Comparison of ENCODE assay signal across 14 mouse cellular contexts in genomic region chr6:48706130-48706529, GRCm38 (mm10). TPM values are rescaled to one million over a fixed set of nuclear protein-coding genes. Genes with fewer than 3 reads are reported as not detected.
A peak's percentile ranks its signal among the peaks of the same experiment; 100 is the strongest.
DNase-seq lines count a peak whose midpoint lies in the region; ATAC-seq and TF ChIP-seq lines count a peak whose summit lies in the region.
"Had no signal": no experiment of that assay in that cellular context is flagged by ENCODE, and none has a peak within 500 bp of the region (broad histone marks: within the 10 kb centered on the region; RNA-seq: fewer than 3 reads in every experiment).

No protein-coding gene starts in this region.

- no peak overlapping the region for H3K9ac ChIP-seq in kidney, embryonic 14.5 days (ENCODE audit: low read depth, low read length)
- H3K9ac ChIP-seq in hindbrain, embryonic 11.5 days (ENCODE audit: low read depth, low read length), result no peak overlapping the region
- H3K9ac ChIP-seq: hindbrain, embryonic 12.5 days; limb, embryonic 12.5 days had no signal

- 0 out of 2 replicates have a peak overlapping the region, but pooled peaks have one; percentile 1 for H3K27ac ChIP-seq in kidney, embryonic 14.5 days (ENCODE audit: low read depth, low read length)
- peak overlapping the region; percentile 82 for H3K27ac ChIP-seq in thymus, adult 2 months (ENCODE audit: control insufficient read depth, insufficient read depth, low read length)
- H3K27ac ChIP-seq in hindbrain, embryonic 11.5 days (ENCODE audit: low read depth, low read length), result no peak overlapping the region
- H3K27ac ChIP-seq: hindbrain, embryonic 12.5 days; limb, embryonic 12.5 days had no signal

- H3K36me3 ChIP-seq in kidney, embryonic 14.5 days (ENCODE audit: control insufficient read depth, insufficient read depth, low read length), result no peaks in the 10 kb centered on the region
- peaks cover 43% of the 10 kb centered on the region for H3K36me3 ChIP-seq in thymus, adult 2 months (ENCODE audit: control insufficient read depth, insufficient read depth, low read length)
- H3K36me3 ChIP-seq in hindbrain, embryonic 11.5 days (ENCODE audit: control insufficient read depth, insufficient read depth, low read length), result no peaks in the 10 kb centered on the region
- H3K36me3 ChIP-seq: G1E; hindbrain, embryonic 12.5 days; limb, embryonic 12.5 days had no signal

- TF ChIP-seq CTCF in thymus, adult 2 months (IDR thresholded peaks at IDR 0.05; ENCODE audit: borderline replicate concordance, control insufficient read depth, extremely low read depth, insufficient read depth, low read length, poor library complexity), result no peak

- no peak for TF ChIP-seq POLR2A in thymus, adult 2 months (IDR thresholded peaks at IDR 0.05; ENCODE audit: control insufficient read depth, extremely low read depth, insufficient read depth, low read length, poor library complexity)

- no peaks in the 10 kb centered on the region for H3K27me3 ChIP-seq in kidney, embryonic 14.5 days (ENCODE audit: control insufficient read depth, insufficient read depth, low read length)
- no peaks in the 10 kb centered on the region for H3K27me3 ChIP-seq in thymus, adult 2 months (ENCODE audit: control insufficient read depth, insufficient read depth, low read length)
- no peaks in the 10 kb centered on the region for H3K27me3 ChIP-seq in hindbrain, embryonic 11.5 days (ENCODE audit: control insufficient read depth, insufficient read depth, low read length)
- H3K27me3 ChIP-seq: hindbrain, embryonic 12.5 days; limb, embryonic 12.5 days had no signal

- peak overlapping the region; percentile 6; the same call in 1 of the 2 replicates for H3K4me3 ChIP-seq in kidney, embryonic 14.5 days (ENCODE audit: low read length)
- peak overlapping the region; percentile 52 for H3K4me3 ChIP-seq in thymus, adult 2 months (ENCODE audit: control insufficient read depth, insufficient read depth, low read length)
- no peak overlapping the region for H3K4me3 ChIP-seq in hindbrain, embryonic 11.5 days (ENCODE audit: low read depth, low read length)
- H3K4me3 ChIP-seq: hindbrain, embryonic 12.5 days; limb, embryonic 12.5 days had no signal

- no peak for DNase-seq in kidney, adult 9 months
- DNase-seq in thymus, adult 2 months, result no peak
- DNase-seq in thymus, postnatal 10 days (ENCODE audit: low spot score in 2 of 2), result no peak
- peak; percentile 74 for DNase-seq in induced T-regulatory cell, adult 2 months (ENCODE audit: low read depth)
- DNase-seq in ovary, postnatal 14 days (ENCODE audit: low spot score), result no peak
- DNase-seq in hindbrain, embryonic 11.5 days (ENCODE audit: low spot score), result no peak
- DNase-seq: cerebellum, postnatal 25 days; layer of hippocampus, adult 9-11 months had no signal

- H3K4me1 ChIP-seq in kidney, embryonic 14.5 days (ENCODE audit: control insufficient read depth, insufficient read depth, low read length), result no peaks in the 10 kb centered on the region
- H3K4me1 ChIP-seq in thymus, adult 2 months (replicated peaks; ENCODE audit: control insufficient read depth, insufficient read depth, low read length), result peaks cover 33% of the 10 kb centered on the region
- H3K4me1 ChIP-seq in hindbrain, embryonic 11.5 days (replicated peaks; ENCODE audit: control insufficient read depth, insufficient read depth, low read length), result no peaks in the 10 kb centered on the region
- H3K4me1 ChIP-seq: hindbrain, embryonic 12.5 days; limb, embryonic 12.5 days had no signal

- ATAC-seq in kidney, embryonic 14.5 days (ENCODE audit: low FRiP score, low TSS enrichment), result no peak
- no peak for ATAC-seq in hindbrain, embryonic 11.5 days (ENCODE audit: low FRiP score)

- 63% methylated on average over 3 of the region's 3 CpGs for WGBS in kidney, embryonic 14.5 days
- 24% methylated on average over 3 of the region's 3 CpGs for WGBS in thymus, adult 2 months
- WGBS in hindbrain, embryonic 11.5 days, result 58% methylated on average over 3 of the region's 3 CpGs

- peak overlapping the region; percentile 17; the same call in 1 of the 2 replicates for H3K4me2 ChIP-seq in kidney, embryonic 14.5 days (replicated peaks; ENCODE audit: low read depth, low read length)
- H3K4me2 ChIP-seq in hindbrain, embryonic 11.5 days (replicated peaks; ENCODE audit: low read depth, low read length), result no peak overlapping the region
- H3K4me2 ChIP-seq: hindbrain, embryonic 12.5 days; limb, embryonic 12.5 days; midbrain, embryonic 11.5 days had no signal

- H3K9me3 ChIP-seq in kidney, embryonic 14.5 days (ENCODE audit: control insufficient read depth, low read length), result no peaks in the 10 kb centered on the region
- H3K9me3 ChIP-seq in hindbrain, embryonic 11.5 days (ENCODE audit: control insufficient read depth, low read length), result no peaks in the 10 kb centered on the region
- H3K9me3 ChIP-seq: G1E; hindbrain, embryonic 12.5 days; limb, embryonic 12.5 days had no signal

RNA-seq across cellular contexts. Expression of gene Gimap6, which starts 1.9 kb away (rescaled TPM):
- 42.7 and 49.9 TPM in 2 replicates for polyA plus RNA-seq in kidney, embryonic 14.5 days (2014; fragmentation: Nextera tagmentation; extraction: Ambion mirVana)
- 72.9 and 82.4 TPM in 2 replicates for polyA plus RNA-seq in thymus, adult 2 months (2012; rRNA removed)
- polyA plus RNA-seq in hindbrain, embryonic 11.5 days (2014; fragmentation: Nextera tagmentation; extraction: Ambion mirVana), result 10.7 and 11.5 TPM in 2 replicates

RNA-seq across cellular contexts. Expression of gene Gm28053, which starts 12.3 kb away (rescaled TPM):
- polyA plus RNA-seq in kidney, embryonic 14.5 days (2014; fragmentation: Nextera tagmentation; extraction: Ambion mirVana), result 3.2 and 4.8 TPM in 2 replicates
- 0.36 and 0.88 TPM in 2 replicates for polyA plus RNA-seq in thymus, adult 2 months (2012; rRNA removed)
- polyA plus RNA-seq in hindbrain, embryonic 11.5 days (2014; fragmentation: Nextera tagmentation; extraction: Ambion mirVana), result not detected in 2 replicates
- polyA plus RNA-seq: G1E had no signal

RNA-seq across cellular contexts. Expression of gene Gimap7, which starts 12.3 kb away (rescaled TPM):
- polyA plus RNA-seq in kidney, embryonic 14.5 days (2014; fragmentation: Nextera tagmentation; extraction: Ambion mirVana), result not detected in 2 replicates
- 3.8 and 6.3 TPM in 2 replicates for polyA plus RNA-seq in thymus, adult 2 months (2012; rRNA removed)
- polyA plus RNA-seq in hindbrain, embryonic 11.5 days (2014; fragmentation: Nextera tagmentation; extraction: Ambion mirVana), result 0.11 TPM in 1 of 2 replicates, not detected in the other
- polyA plus RNA-seq: frontal cortex, adult 2 months; G1E; hindbrain, embryonic 12.5 days; limb, embryonic 12.5 days; midbrain, embryonic 11.5 days had no signal

RNA-seq across cellular contexts. Expression of gene Gimap4, which starts 21.8 kb away (rescaled TPM):
- 51.3 and 54.1 TPM in 2 replicates for polyA plus RNA-seq in kidney, embryonic 14.5 days (2014; fragmentation: Nextera tagmentation; extraction: Ambion mirVana)
- polyA plus RNA-seq in thymus, adult 2 months (2012; rRNA removed), result 43.0 and 64.0 TPM in 2 replicates
- polyA plus RNA-seq in hindbrain, embryonic 11.5 days (2014; fragmentation: Nextera tagmentation; extraction: Ambion mirVana), result 3.3 and 5.6 TPM in 2 replicates
- polyA plus RNA-seq: G1E had no signal

RNA-seq across cellular contexts. Expression of gene Gimap9, which starts 30.2 kb away (rescaled TPM):
- 9.9 and 13.4 TPM in 2 replicates for polyA plus RNA-seq in kidney, embryonic 14.5 days (2014; fragmentation: Nextera tagmentation; extraction: Ambion mirVana)
- 42.5 and 49.6 TPM in 2 replicates for polyA plus RNA-seq in thymus, adult 2 months (2012; rRNA removed)
- 4.2 and 4.8 TPM in 2 replicates for polyA plus RNA-seq in hindbrain, embryonic 11.5 days (2014; fragmentation: Nextera tagmentation; extraction: Ambion mirVana)
